Mouse (Mus musculus): Measurements from ENCODE around the gene Disp2. TPM values are rescaled to one million over a fixed set of nuclear protein-coding genes. Genes with fewer than 3 reads are reported as not detected.

Disp2 gene
- polyA plus RNA-seq, 2 experiments = 0.21 to 0.27 TPM

GRCm38 (mm10) chr2:118766041-118767033 lies 13.2 kb upstream of the Disp2 start:
- no peak overlapping the region for H3K4me2 ChIP-seq (ENCODE audit: low read depth)
- no peak for DNase-seq (ENCODE audit: low read depth in 3 of 3, low spot score in 3 of 3)
- no peak overlapping the region for H3K4me3 ChIP-seq (ENCODE audit: insufficient read depth in 1 of 2, low read depth in 2 of 2, low read length in 2 of 2)
- H3K9ac ChIP-seq (replicated peaks) = no peak overlapping the region
- no peaks in the 10 kb centered on the region for H3K27me3 ChIP-seq (ENCODE audit: control insufficient read depth, insufficient read depth, low read length)
- H3K9me3 ChIP-seq (ENCODE audit: control insufficient read depth, low read length) = no peaks in the 10 kb centered on the region
- H3K4me1 ChIP-seq (replicated peaks; ENCODE audit: control insufficient read depth in 2 of 2, insufficient read depth in 2 of 2, low read length in 1 of 2) = peaks cover 15 to 20% of the 10 kb centered on the region in 2 experiments
- no peaks in the 10 kb centered on the region for H3K36me3 ChIP-seq (replicated peaks; ENCODE audit: control insufficient read depth, insufficient read depth, low read depth)
- 64% methylated on average over 10 of the region's 10 CpGs for WGBS (ENCODE audit: insufficient replicate concordance)
- ATAC-seq (ENCODE audit: insufficient read depth) = no peak
- TF ChIP-seq EP300 (IDR thresholded peaks at IDR 0.05; ENCODE audit: low read depth) = no peak
- peak; percentile 46 for TF ChIP-seq CTCF (IDR thresholded peaks at IDR 0.05; ENCODE audit: low read depth)
- no peak overlapping the region for H3K27ac ChIP-seq

GRCm38 (mm10) chr2:118772158-118772874 lies 7.2 kb upstream of the Disp2 start, which contains the start of gene Phgr1:
Phgr1 (plus strand) TSS chr2:118772769.
- Histone ChIP-seq H3K27me3 (ENCODE audit: control insufficient read depth, insufficient read depth, low read length) (no peaks in the 10 kb centered on the region), H3K4me2 (ENCODE audit: low read depth) (no peak within 1 kb of the TSS), H3K27ac (no peak within 1 kb of the TSS), H3K4me3 (ENCODE audit: insufficient read depth in 1 of 2, low read depth in 2 of 2, low read length in 2 of 2) (no peak within 1 kb of the TSS), H3K4me1 (replicated peaks; ENCODE audit: control insufficient read depth in 2 of 2, insufficient read depth in 2 of 2, low read length in 1 of 2) (no peaks in the 10 kb centered on the region), H3K9ac (replicated peaks) (no peak within 1 kb of the TSS), H3K9me3 (ENCODE audit: control insufficient read depth, low read length) (no peaks in the 10 kb centered on the region), H3K36me3 (replicated peaks; ENCODE audit: control insufficient read depth, insufficient read depth, low read depth) (no peaks in the 10 kb centered on the region)
- 66% methylated on average over 6 of the region's 6 CpGs for WGBS (ENCODE audit: insufficient replicate concordance)
- TF ChIP-seq CTCF (IDR thresholded peaks at IDR 0.05; ENCODE audit: low read depth) = no peak
- TF ChIP-seq EP300 (IDR thresholded peaks at IDR 0.05; ENCODE audit: low read depth) = no peak
- ATAC-seq (ENCODE audit: insufficient read depth) = no peak
- DNase-seq (ENCODE audit: low read depth in 3 of 3, low spot score in 3 of 3) = no peak

- no peaks in the 10 kb centered on the region for H3K36me3 ChIP-seq (replicated peaks; ENCODE audit: control insufficient read depth, insufficient read depth, low read depth)
- no peak for DNase-seq (ENCODE audit: low read depth in 3 of 3, low spot score in 3 of 3)
- H3K4me1 ChIP-seq (replicated peaks; ENCODE audit: control insufficient read depth in 2 of 2, insufficient read depth in 2 of 2, low read length in 1 of 2) = peaks cover 3 to 4% of the 10 kb centered on the region in 2 experiments; a peak in 3 of 4 replicates
- no peak overlapping the region for H3K27ac ChIP-seq
- H3K9me3 ChIP-seq (ENCODE audit: control insufficient read depth, low read length) = no peaks in the 10 kb centered on the region
- H3K4me3 ChIP-seq (ENCODE audit: insufficient read depth in 1 of 2, low read depth in 2 of 2, low read length in 2 of 2) = no peak overlapping the region
- H3K27me3 ChIP-seq (ENCODE audit: control insufficient read depth, insufficient read depth, low read length) = no peaks in the 10 kb centered on the region; the same call in 1 of the 2 replicates
- no peak overlapping the region for H3K9ac ChIP-seq (replicated peaks)
- ATAC-seq (ENCODE audit: insufficient read depth) = no peak
- TF ChIP-seq CTCF (IDR thresholded peaks at IDR 0.05; ENCODE audit: low read depth) (no peak), EP300 (IDR thresholded peaks at IDR 0.05; ENCODE audit: low read depth) (no peak)
- 56% methylated on average over 2 of the region's 2 CpGs for whole genome bisulfite sequencing (ENCODE audit: insufficient replicate concordance)
- no peak overlapping the region for H3K4me2 ChIP-seq (ENCODE audit: low read depth)
Observed at GRCm38 (mm10) chr2:118774536-118774935, 5.0 kb upstream of the Disp2 start.

GRCm38 (mm10) chr2:118775396-118775795 lies 4.1 kb upstream of the Disp2 start:
- Histone ChIP-seq H3K36me3 (replicated peaks; ENCODE audit: control insufficient read depth, insufficient read depth, low read depth) (no peaks in the 10 kb centered on the region), H3K9me3 (ENCODE audit: control insufficient read depth, low read length) (no peaks in the 10 kb centered on the region), H3K27me3 (ENCODE audit: control insufficient read depth, insufficient read depth, low read length) (peaks cover 3% of the 10 kb centered on the region), H3K4me1 (replicated peaks; ENCODE audit: control insufficient read depth in 2 of 2, insufficient read depth in 2 of 2, low read length in 1 of 2) (peaks cover 3 to 6% of the 10 kb centered on the region in 2 experiments; a peak in 3 of 4 replicates), H3K9ac (replicated peaks) (no peak overlapping the region), H3K4me3 (ENCODE audit: insufficient read depth in 1 of 2, low read depth in 2 of 2, low read length in 2 of 2) (no peak overlapping the region), H3K4me2 (ENCODE audit: low read depth) (no peak overlapping the region), H3K27ac (no peak overlapping the region)
- ATAC-seq (ENCODE audit: insufficient read depth) (no peak), DNase-seq (ENCODE audit: low read depth in 3 of 3, low spot score in 3 of 3) (no peak)
- 46% methylated on average over 1 of the region's 1 CpGs for WGBS (ENCODE audit: insufficient replicate concordance)
- TF ChIP-seq EP300 (IDR thresholded peaks at IDR 0.05; ENCODE audit: low read depth) = no peak

- no peaks in the 10 kb centered on the region for H3K9me3 ChIP-seq (ENCODE audit: control insufficient read depth, low read length)
- no peak overlapping the region for H3K9ac ChIP-seq (replicated peaks)
- H3K4me1 ChIP-seq (replicated peaks; ENCODE audit: control insufficient read depth in 2 of 2, insufficient read depth in 2 of 2, low read length in 1 of 2) = peaks cover 3 to 6% of the 10 kb centered on the region in 2 experiments; a peak in 3 of 4 replicates
- no peak for TF ChIP-seq EP300 (IDR thresholded peaks at IDR 0.05; ENCODE audit: low read depth)
- TF ChIP-seq CTCF (IDR thresholded peaks at IDR 0.05; ENCODE audit: low read depth) = no peak
- H3K4me2 ChIP-seq (ENCODE audit: low read depth) = no peak overlapping the region
- DNase-seq (ENCODE audit: low read depth in 3 of 3, low spot score in 3 of 3) (no peak), ATAC-seq (ENCODE audit: insufficient read depth) (no peak)
- H3K36me3 ChIP-seq (replicated peaks; ENCODE audit: control insufficient read depth, insufficient read depth, low read depth) = no peaks in the 10 kb centered on the region
- no peak overlapping the region for H3K27ac ChIP-seq
- H3K27me3 ChIP-seq (ENCODE audit: control insufficient read depth, insufficient read depth, low read length) = peaks cover 7% of the 10 kb centered on the region
- WGBS (ENCODE audit: insufficient replicate concordance) = 65% methylated on average over 4 of the region's 4 CpGs
- no peak overlapping the region for H3K4me3 ChIP-seq (ENCODE audit: insufficient read depth in 1 of 2, low read depth in 2 of 2, low read length in 2 of 2)
Observed at GRCm38 (mm10) chr2:118775846-118776245, 3.7 kb upstream of the Disp2 start.
